Mouse (Mus musculus): Measurements from ENCODE around the gene Plxdc1. TPM values are rescaled to one million over a fixed set of nuclear protein-coding genes. Genes with fewer than 3 reads are reported as not detected.

Gene Plxdc1
- polyA plus RNA-seq, 2 experiments: 0.20 to 0.38 TPM

- WGBS (ENCODE audit: insufficient replicate concordance): 34% methylated on average over 13 of the region's 13 CpGs
- Histone ChIP-seq H3K9me3 (ENCODE audit: control insufficient read depth, low read length) (no peaks in the 10 kb centered on the region), H3K36me3 (replicated peaks; ENCODE audit: control insufficient read depth, insufficient read depth, low read depth) (no peaks in the 10 kb centered on the region), H3K4me3 (ENCODE audit: insufficient read depth in 1 of 2, low read depth in 2 of 2, low read length in 2 of 2) (no peak overlapping the region), H3K4me1 (replicated peaks; ENCODE audit: control insufficient read depth in 2 of 2, insufficient read depth in 2 of 2, low read length in 1 of 2) (peaks cover 0 to 4% of the 10 kb centered on the region in 2 experiments; a peak in 1 of 4 replicates), H3K27ac (no peak overlapping the region), H3K27me3 (ENCODE audit: control insufficient read depth, insufficient read depth, low read length) (peaks cover 7% of the 10 kb centered on the region), H3K4me2 (ENCODE audit: low read depth) (no peak overlapping the region), H3K9ac (replicated peaks) (no peak overlapping the region)
- no peak for DNase-seq (ENCODE audit: low read depth in 3 of 3, low spot score in 3 of 3)
- TF ChIP-seq CTCF (IDR thresholded peaks at IDR 0.05; ENCODE audit: low read depth) (no peak), EP300 (IDR thresholded peaks at IDR 0.05; ENCODE audit: low read depth) (no peak)
- 0 out of 2 replicates have a peak, but pooled peaks have one; percentile 32 for ATAC-seq (ENCODE audit: insufficient read depth)
Measured at GRCm38 (mm10) chr11:98005076-98005475, 18.8 kb upstream of the Plxdc1 start.

GRCm38 (mm10) chr11:98004161-98004560 lies 17.9 kb upstream of the Plxdc1 start:
- 66% methylated on average over 8 of the region's 8 CpGs for WGBS (ENCODE audit: insufficient replicate concordance)

GRCm38 (mm10) chr11:98003171-98003671 lies 17.0 kb upstream of the Plxdc1 start:
- no peak for DNase-seq (ENCODE audit: low read depth in 3 of 3, low spot score in 3 of 3)
- H3K9me3 ChIP-seq (ENCODE audit: control insufficient read depth, low read length): no peaks in the 10 kb centered on the region
- H3K27me3 ChIP-seq (ENCODE audit: control insufficient read depth, insufficient read depth, low read length): peaks cover 7% of the 10 kb centered on the region
- H3K4me1 ChIP-seq (replicated peaks; ENCODE audit: control insufficient read depth in 2 of 2, insufficient read depth in 2 of 2, low read length in 1 of 2): peaks cover 0 to 9% of the 10 kb centered on the region in 2 experiments; a peak in 2 of 4 replicates
- peak; percentile 34; the same call in 1 of the 2 replicates for ATAC-seq (ENCODE audit: insufficient read depth)
- no peak overlapping the region for H3K4me3 ChIP-seq (ENCODE audit: insufficient read depth in 1 of 2, low read depth in 2 of 2, low read length in 2 of 2)
- TF ChIP-seq CTCF (IDR thresholded peaks at IDR 0.05; ENCODE audit: low read depth) (no peak), EP300 (IDR thresholded peaks at IDR 0.05; ENCODE audit: low read depth) (no peak)
- no peak overlapping the region for H3K9ac ChIP-seq (replicated peaks)
- 32% methylated on average over 17 of the region's 17 CpGs for WGBS (ENCODE audit: insufficient replicate concordance)
- H3K27ac ChIP-seq: no peak overlapping the region
- H3K36me3 ChIP-seq (replicated peaks; ENCODE audit: control insufficient read depth, insufficient read depth, low read depth): no peaks in the 10 kb centered on the region
- peak overlapping the region; percentile 55 for H3K4me2 ChIP-seq (ENCODE audit: low read depth)

More at GRCm38 (mm10) chr11:98004161-98004560, 17.9 kb upstream of the Plxdc1 start:
- ATAC-seq (ENCODE audit: insufficient read depth): no peak
- Histone ChIP-seq H3K27me3 (ENCODE audit: control insufficient read depth, insufficient read depth, low read length) (peaks cover 7% of the 10 kb centered on the region), H3K4me1 (replicated peaks; ENCODE audit: control insufficient read depth in 2 of 2, insufficient read depth in 2 of 2, low read length in 1 of 2) (peaks cover 0 to 8% of the 10 kb centered on the region in 2 experiments; a peak in 2 of 4 replicates), H3K9ac (replicated peaks) (no peak overlapping the region), H3K9me3 (ENCODE audit: control insufficient read depth, low read length) (no peaks in the 10 kb centered on the region), H3K27ac (no peak overlapping the region), H3K36me3 (replicated peaks; ENCODE audit: control insufficient read depth, insufficient read depth, low read depth) (no peaks in the 10 kb centered on the region), H3K4me2 (ENCODE audit: low read depth) (no peak overlapping the region), H3K4me3 (ENCODE audit: insufficient read depth in 1 of 2, low read depth in 2 of 2, low read length in 2 of 2) (no peak overlapping the region)
- TF ChIP-seq EP300 (IDR thresholded peaks at IDR 0.05; ENCODE audit: low read depth): no peak
- no peak for DNase-seq (ENCODE audit: low read depth in 3 of 3, low spot score in 3 of 3)

- H3K27ac ChIP-seq: no peak overlapping the region
- H3K9ac ChIP-seq (replicated peaks): no peak overlapping the region
- peaks cover 0 to 12% of the 10 kb centered on the region in 2 experiments; a peak in 2 of 4 replicates for H3K4me1 ChIP-seq (replicated peaks; ENCODE audit: control insufficient read depth in 2 of 2, insufficient read depth in 2 of 2, low read length in 1 of 2)
- ATAC-seq (ENCODE audit: insufficient read depth): no peak
- peak overlapping the region in 1 of 2 experiments; percentile 27; a peak in 1 of 4 replicates for H3K4me3 ChIP-seq (ENCODE audit: insufficient read depth in 1 of 2, low read depth in 2 of 2, low read length in 2 of 2)
- H3K4me2 ChIP-seq (ENCODE audit: low read depth): peak overlapping the region; percentile 55
- H3K36me3 ChIP-seq (replicated peaks; ENCODE audit: control insufficient read depth, insufficient read depth, low read depth): no peaks in the 10 kb centered on the region
- 2% methylated on average over 12 of the region's 12 CpGs for WGBS (ENCODE audit: insufficient replicate concordance)
- peaks cover 7% of the 10 kb centered on the region for H3K27me3 ChIP-seq (ENCODE audit: control insufficient read depth, insufficient read depth, low read length)
- no peak for DNase-seq (ENCODE audit: low read depth in 3 of 3, low spot score in 3 of 3)
- no peaks in the 10 kb centered on the region for H3K9me3 ChIP-seq (ENCODE audit: control insufficient read depth, low read length)
- TF ChIP-seq CTCF (IDR thresholded peaks at IDR 0.05; ENCODE audit: low read depth) (peak; percentile 91), EP300 (IDR thresholded peaks at IDR 0.05; ENCODE audit: low read depth) (no peak)
Measured at GRCm38 (mm10) chr11:98002627-98003026, 16.4 kb upstream of the Plxdc1 start.

- DNase-seq (ENCODE audit: low read depth in 3 of 3, low spot score in 3 of 3) (no peak), ATAC-seq (ENCODE audit: insufficient read depth) (no peak)
- no peaks in the 10 kb centered on the region for H3K9me3 ChIP-seq (ENCODE audit: control insufficient read depth, low read length)
- H3K27me3 ChIP-seq (ENCODE audit: control insufficient read depth, insufficient read depth, low read length): peaks cover 7% of the 10 kb centered on the region
- H3K9ac ChIP-seq (replicated peaks): no peak overlapping the region
- no peaks in the 10 kb centered on the region for H3K36me3 ChIP-seq (replicated peaks; ENCODE audit: control insufficient read depth, insufficient read depth, low read depth)
- H3K4me3 ChIP-seq (ENCODE audit: insufficient read depth in 1 of 2, low read depth in 2 of 2, low read length in 2 of 2): no peak overlapping the region
- H3K4me1 ChIP-seq (replicated peaks; ENCODE audit: control insufficient read depth in 2 of 2, insufficient read depth in 2 of 2, low read length in 1 of 2): peaks cover 0 to 12% of the 10 kb centered on the region in 2 experiments; a peak in 2 of 4 replicates
- no peak overlapping the region for H3K27ac ChIP-seq
- TF ChIP-seq EP300 (IDR thresholded peaks at IDR 0.05; ENCODE audit: low read depth): no peak
- TF ChIP-seq CTCF (IDR thresholded peaks at IDR 0.05; ENCODE audit: low read depth): no peak
- no peak overlapping the region for H3K4me2 ChIP-seq (ENCODE audit: low read depth)
- WGBS (ENCODE audit: insufficient replicate concordance): 48% methylated on average over 6 of the region's 6 CpGs
Measured at GRCm38 (mm10) chr11:98001986-98002385, 15.7 kb upstream of the Plxdc1 start.

Measured in liver, embryonic 14.5 days (tissue).